Mouse (Mus musculus) stomach, embryonic 16.5 days (tissue): ENCODE measurements at regions not wholly inside any gene's neighbourhood (a gene's known extent, or its start where the extent isn't known, plus 50 kb on each side); places are given as distances from the start of the nearest gene placed in this dataset.

Experiments used
- ATAC-seq: fragments of 200-750 bp; cut with Nextera tagmentation; 2 replicates; pipeline ENCODE4 v1.8.0; 2017; ENCODE audit warnings: moderate number of reproducible peaks, moderate TSS enrichment; ENCODE audit not compliant: insufficient read depth, low FRiP score
- H3K27ac ChIP-seq: fragments of 300-500 bp; sonication (generic); 2 replicates; pipeline ENCODE4 v1.5.1; 2014; ENCODE audit warnings: low read length
- H3K27me3 ChIP-seq: fragments of 300-500 bp; sonication (generic); 2 replicates; pipeline ENCODE4 v1.6.1; 2014; ENCODE audit warnings: low read length, control low read depth, mixed read lengths; ENCODE audit not compliant: control insufficient read depth, insufficient read depth
- H3K36me3 ChIP-seq: fragments of 300-500 bp; sonication (generic); 2 replicates; pipeline ENCODE4 v1.6.1; 2014; ENCODE audit warnings: low read length; ENCODE audit not compliant: control insufficient read depth, insufficient read depth
- H3K4me1 ChIP-seq: fragments of 300-500 bp; sonication (generic); 2 replicates; pipeline ENCODE4 v1.6.1; 2014; ENCODE audit warnings: low read length, control low read depth, mixed read lengths; ENCODE audit not compliant: control insufficient read depth, insufficient read depth
- H3K4me2 ChIP-seq: fragments of 300-500 bp; sonication (generic); 2 replicates; pipeline ENCODE4 v1.6.1; 2014; ENCODE audit warnings: low read depth, low read length, mixed read lengths
- H3K4me3 ChIP-seq: fragments of 300-500 bp; sonication (generic); replicated peaks from 2 replicates; pipeline ENCODE4 v1.5.1; 2014; ENCODE audit warnings: mild to moderate bottlenecking, low read length
- H3K9ac ChIP-seq: fragments of 300-500 bp; sonication (generic); 2 replicates; pipeline ENCODE4 v1.6.1; 2014; ENCODE audit warnings: low read length
- H3K9me3 ChIP-seq: fragments of 300-500 bp; sonication (generic); replicated peaks from 2 replicates; pipeline ENCODE4 v1.6.1; 2016; ENCODE audit warnings: low read length, control low read depth; ENCODE audit not compliant: control insufficient read depth
- WGBS: fragments of 180-500 bp; shearing (Covaris S2); extraction: QIAGEN DNeasy Blood & Tissue Kit; methylation state at CpG from one replicate; pipeline ENCODE4 v1.1.7; 2014; 5-methylcytosine and 5-hydroxymethylcytosine counted together

DNA sequence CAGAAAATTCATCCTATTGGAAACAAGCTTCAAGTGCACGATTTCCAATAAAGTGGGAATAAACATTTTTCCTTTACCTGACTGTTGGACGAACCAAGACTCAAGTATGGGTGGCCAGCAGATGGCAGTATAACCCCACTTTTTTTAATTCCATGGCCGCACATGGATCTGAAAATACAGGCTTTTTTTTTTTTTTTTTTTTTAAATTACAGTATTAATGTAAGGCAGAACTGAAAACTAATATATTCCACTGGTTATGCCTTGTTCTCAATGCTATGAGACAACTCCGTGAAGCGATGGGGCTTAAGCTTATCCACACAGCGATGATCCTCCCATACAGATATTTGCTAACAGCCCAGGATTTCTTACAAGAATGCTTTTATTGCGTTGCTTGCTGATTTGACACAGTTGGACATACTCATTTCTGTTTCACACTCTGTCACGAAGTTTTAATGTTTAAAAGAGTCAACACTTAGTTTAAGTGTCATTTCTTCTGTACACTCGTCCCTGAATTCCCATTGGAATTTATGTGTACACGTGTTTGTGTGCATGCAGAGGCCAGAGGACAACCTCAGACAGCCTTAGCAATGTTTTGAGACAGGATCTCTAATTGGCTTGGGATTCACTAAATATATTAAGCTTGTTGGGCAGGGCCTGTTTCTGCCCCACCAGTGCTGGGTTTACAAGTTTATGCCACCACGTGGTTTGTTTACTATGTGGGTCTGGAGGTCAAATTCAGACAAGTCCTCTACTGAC is 332.3 kb downstream of the D3Ertd751e start:
- Histone ChIP-seq H3K27ac (no peak overlapping the region), H3K36me3 (no peaks in the 10 kb centered on the region), H3K9me3 (no peaks in the 10 kb centered on the region), H3K4me3 (no peak overlapping the region), H3K4me1 (no peaks in the 10 kb centered on the region), H3K9ac (no peak overlapping the region), H3K4me2 (peak overlapping the region; percentile 24; the same call in 1 of the 2 replicates), H3K27me3 (no peaks in the 10 kb centered on the region)
- 30% methylated on average over 11 of the region's 11 CpGs for WGBS
- no peak for ATAC-seq

DNA sequence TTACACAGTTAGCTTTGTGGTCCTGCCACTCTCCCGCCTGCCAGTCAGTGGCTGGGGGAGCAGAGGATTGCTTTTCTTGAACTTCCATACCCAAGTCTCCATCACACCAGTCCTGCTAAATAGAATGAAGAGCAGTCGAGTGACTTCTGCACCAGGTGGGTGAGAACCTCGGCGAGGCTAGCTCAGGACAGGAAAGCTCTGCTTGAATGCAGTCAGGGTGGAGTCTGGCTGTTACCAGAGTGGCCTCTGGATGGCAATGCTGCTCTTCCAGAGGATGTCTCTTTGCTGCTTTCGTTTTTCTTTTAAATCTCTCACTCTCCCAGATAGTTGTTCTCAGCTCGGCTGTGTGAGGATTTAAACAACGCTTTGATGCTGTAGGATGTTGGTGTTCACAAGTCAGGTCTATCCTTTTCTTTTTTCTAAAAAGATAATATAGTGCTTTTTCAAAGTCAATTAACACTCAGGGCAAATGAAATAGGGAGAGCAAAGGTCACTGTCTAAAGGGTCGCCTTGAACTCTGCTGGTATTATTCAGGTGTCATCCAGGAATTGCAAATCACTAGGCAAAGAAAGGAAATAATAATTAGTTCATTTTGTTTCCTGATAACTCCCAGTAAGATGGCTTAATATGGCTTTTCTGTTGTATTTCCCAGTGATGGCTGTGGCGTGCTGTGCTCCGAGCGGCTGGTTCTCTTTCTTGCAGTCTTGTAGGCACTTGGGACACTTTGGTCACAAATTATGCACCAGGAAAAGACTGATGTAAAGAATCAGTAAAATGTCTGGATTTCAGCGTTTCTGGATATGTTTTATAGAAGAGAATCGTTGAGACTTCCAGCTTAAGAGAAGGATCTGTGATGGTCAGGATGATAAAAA is 368.8 kb downstream of the D3Ertd751e start:
- no peaks in the 10 kb centered on the region for H3K36me3 ChIP-seq
- H3K27me3 ChIP-seq = no peaks in the 10 kb centered on the region
- H3K9me3 ChIP-seq = no peaks in the 10 kb centered on the region
- 43% methylated on average over 13 of the region's 13 CpGs for WGBS
- peak overlapping the region; percentile 23; the same call in 1 of the 2 replicates for H3K4me2 ChIP-seq
- H3K4me3 ChIP-seq = 0 out of 2 replicates have a peak overlapping the region, but pooled peaks have one; percentile 14
- ATAC-seq = 0 out of 2 replicates have a peak, but pooled peaks have one; percentile 50
- H3K4me1 ChIP-seq = no peaks in the 10 kb centered on the region
- no peak overlapping the region for H3K27ac ChIP-seq
- no peak overlapping the region for H3K9ac ChIP-seq

- Histone ChIP-seq H3K36me3 (no peaks in the 10 kb centered on the region), H3K27ac (no peak overlapping the region), H3K4me3 (no peak overlapping the region), H3K4me2 (no peak overlapping the region), H3K9ac (no peak overlapping the region), H3K27me3 (no peaks in the 10 kb centered on the region), H3K4me1 (no peaks in the 10 kb centered on the region), H3K9me3 (no peaks in the 10 kb centered on the region)
- 81% methylated on average over 3 of the region's 3 CpGs for WGBS
- no peak for ATAC-seq
Measured at GRCm38 (mm10) chr3:42129821-42130560, 387.6 kb downstream of the D3Ertd751e start.

DNA sequence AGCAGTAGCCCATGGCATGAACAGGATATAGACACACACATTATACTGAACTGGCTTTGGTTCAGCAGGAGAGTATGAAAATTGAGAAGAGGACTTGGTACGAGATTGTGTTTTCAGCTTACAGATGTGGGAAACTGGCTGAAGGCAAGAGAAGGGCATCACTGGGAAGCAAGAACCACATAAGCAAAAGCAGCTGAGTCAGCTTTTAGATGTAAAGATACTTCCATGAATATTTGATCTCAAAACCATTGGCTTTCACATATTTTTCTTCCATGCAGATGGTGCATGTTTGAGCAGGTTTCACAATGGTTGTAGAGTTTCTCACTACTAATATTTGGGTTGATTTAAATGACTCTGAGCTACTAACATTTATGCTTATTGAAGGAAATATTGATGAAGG is 389.9 kb downstream of the D3Ertd751e start:
- H3K36me3 ChIP-seq = no peaks in the 10 kb centered on the region
- no peak for ATAC-seq
- 81% methylated on average over 1 of the region's 1 CpGs for WGBS

GRCm38 (mm10) chr3:42153372-42153771 is 411.0 kb downstream of the D3Ertd751e start:
- Histone ChIP-seq H3K9ac (no peak overlapping the region), H3K4me1 (no peaks in the 10 kb centered on the region)
- WGBS = 82% methylated on average over 3 of the region's 3 CpGs

More for the DNA sequence above, 389.9 kb downstream of the D3Ertd751e start:
- no peak overlapping the region for H3K27ac ChIP-seq
- no peaks in the 10 kb centered on the region for H3K9me3 ChIP-seq
- H3K27me3 ChIP-seq = no peaks in the 10 kb centered on the region
- H3K9ac ChIP-seq = no peak overlapping the region
- H3K4me2 ChIP-seq = no peak overlapping the region
- no peak overlapping the region for H3K4me3 ChIP-seq
- H3K4me1 ChIP-seq = no peaks in the 10 kb centered on the region

GRCm38 (mm10) chr3:42154909-42155308 is 412.5 kb downstream of the D3Ertd751e start:
- no peak overlapping the region for H3K4me2 ChIP-seq

More at GRCm38 (mm10) chr3:42153372-42153771, 411.0 kb downstream of the D3Ertd751e start:
- no peak for ATAC-seq
- H3K4me3 ChIP-seq = no peak overlapping the region
- H3K4me2 ChIP-seq = no peak overlapping the region
- no peaks in the 10 kb centered on the region for H3K27me3 ChIP-seq
- H3K27ac ChIP-seq = no peak overlapping the region
- no peaks in the 10 kb centered on the region for H3K9me3 ChIP-seq
- H3K36me3 ChIP-seq = no peaks in the 10 kb centered on the region

DNA sequence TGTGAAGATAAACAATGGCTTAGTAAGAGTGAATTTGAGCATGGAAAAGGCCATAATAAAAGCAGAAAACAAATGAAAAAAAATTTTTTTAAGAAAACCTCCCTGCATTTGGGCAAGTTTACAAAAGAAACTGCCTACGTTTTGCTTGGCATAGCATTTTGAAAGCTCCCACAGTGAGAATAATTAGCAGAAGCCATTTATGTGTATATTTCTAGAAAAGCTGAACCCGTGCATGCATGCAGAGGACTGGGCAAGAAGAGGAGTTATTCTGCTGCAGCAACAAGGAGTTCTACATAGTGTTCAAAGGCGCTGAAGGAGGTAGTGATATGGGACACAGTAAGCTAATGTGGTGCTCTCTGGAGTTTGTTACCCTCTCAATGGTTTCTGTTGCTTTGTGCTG is 421.3 kb downstream of the D3Ertd751e start:
- H3K4me1 ChIP-seq = no peaks in the 10 kb centered on the region
- no peak for ATAC-seq
- H3K4me2 ChIP-seq = no peak overlapping the region
- no peaks in the 10 kb centered on the region for H3K36me3 ChIP-seq
- H3K27ac ChIP-seq = no peak overlapping the region
- H3K4me3 ChIP-seq = no peak overlapping the region
- no peaks in the 10 kb centered on the region for H3K27me3 ChIP-seq
- WGBS = 69% methylated on average over 3 of the region's 3 CpGs
- no peak overlapping the region for H3K9ac ChIP-seq
- H3K9me3 ChIP-seq = no peaks in the 10 kb centered on the region

More at GRCm38 (mm10) chr3:42154909-42155308, 412.5 kb downstream of the D3Ertd751e start:
- H3K9me3 ChIP-seq = no peaks in the 10 kb centered on the region
- H3K9ac ChIP-seq = no peak overlapping the region
- ATAC-seq = no peak
- 42% methylated on average over 4 of the region's 4 CpGs for WGBS
- no peaks in the 10 kb centered on the region for H3K27me3 ChIP-seq
- H3K36me3 ChIP-seq = no peaks in the 10 kb centered on the region
- no peaks in the 10 kb centered on the region for H3K4me1 ChIP-seq
- H3K4me3 ChIP-seq = no peak overlapping the region
- H3K27ac ChIP-seq = no peak overlapping the region

- WGBS = 47% methylated on average over 1 of the region's 1 CpGs
- Histone ChIP-seq H3K9ac (no peak overlapping the region), H3K27me3 (no peaks in the 10 kb centered on the region), H3K9me3 (no peaks in the 10 kb centered on the region), H3K36me3 (no peaks in the 10 kb centered on the region), H3K27ac (no peak overlapping the region), H3K4me2 (no peak overlapping the region), H3K4me1 (no peaks in the 10 kb centered on the region), H3K4me3 (no peak overlapping the region)
- no peak for ATAC-seq
Measured at GRCm38 (mm10) chr3:42199206-42199605, 456.8 kb downstream of the D3Ertd751e start.
